Mouse (Mus musculus) cerebellum, adult 11-12 months (tissue): Measurements from ENCODE around the gene Pfdn2.

Source experiments
- DNase-seq: peaks from one replicate; pipeline ENCODE4 v3.0.0; 2022

Gene Pfdn2

DNA sequence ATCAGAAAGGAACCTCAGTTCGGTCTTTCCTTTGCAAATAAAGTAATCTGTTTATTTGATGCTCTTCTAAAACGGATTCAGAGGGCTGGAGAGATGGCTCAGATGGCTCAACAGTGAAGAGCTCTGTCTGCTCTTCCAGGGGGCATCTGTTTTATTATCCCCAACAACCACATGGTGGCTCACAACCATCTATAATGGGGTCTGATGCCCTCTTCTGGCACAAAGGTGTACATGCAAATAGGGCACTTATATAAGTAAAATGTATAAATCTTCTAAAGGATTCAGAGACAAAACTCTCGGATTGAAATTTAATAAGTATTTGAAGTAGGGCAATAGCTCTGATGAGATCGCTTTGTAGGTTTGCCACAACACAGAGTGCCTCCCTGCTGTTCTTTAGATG lies 13.0 kb downstream of the Pfdn2 start:
- DNase-seq: peak; percentile 42

DNA sequence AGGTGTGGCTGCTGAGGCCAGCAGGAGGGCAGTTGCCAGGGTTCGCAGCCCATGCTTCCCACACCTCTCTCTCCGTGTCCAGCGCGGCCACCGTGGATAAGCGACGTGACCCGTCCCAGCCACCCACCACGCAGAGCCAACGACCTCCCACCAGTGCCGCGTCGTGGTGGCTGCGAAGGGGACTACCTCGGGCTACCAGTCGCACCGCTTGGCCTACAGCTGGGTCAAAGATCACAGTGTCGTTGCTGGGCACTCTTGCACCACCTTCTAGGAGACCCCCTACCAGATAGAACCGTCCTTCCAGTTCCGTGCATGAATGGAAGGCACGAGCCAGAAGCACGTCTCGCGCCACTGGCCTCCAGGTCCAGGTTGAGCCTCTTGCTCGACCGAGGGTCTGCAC lies 14.8 kb downstream of the Pfdn2 start:
- no peak for DNase-seq

DNA sequence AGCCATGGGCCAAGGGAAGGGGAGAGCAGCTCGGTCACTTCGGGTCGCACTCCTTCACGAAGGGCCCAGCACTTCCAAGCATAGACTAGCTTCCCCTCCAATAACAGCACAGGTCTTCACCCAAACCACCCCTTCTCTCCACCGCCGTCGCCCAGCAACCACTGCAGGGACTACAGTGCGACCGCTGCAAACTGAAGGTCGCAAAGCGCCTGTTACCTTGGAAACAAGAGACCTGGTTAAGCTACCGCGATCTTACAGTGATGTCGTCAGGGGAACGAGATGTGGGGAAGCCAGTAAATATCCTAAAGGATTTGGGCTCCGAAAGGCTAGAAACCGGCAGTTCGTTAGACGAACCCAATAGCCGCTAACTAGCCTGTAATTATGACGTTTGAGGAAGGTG lies 15.2 kb downstream of the Pfdn2 start, which contains the start of gene Klhdc9:
TSS of gene Klhdc9 (minus strand) at position 143 of the 400 bp plus-strand sequence.
- peak; percentile 93 for DNase-seq

DNA sequence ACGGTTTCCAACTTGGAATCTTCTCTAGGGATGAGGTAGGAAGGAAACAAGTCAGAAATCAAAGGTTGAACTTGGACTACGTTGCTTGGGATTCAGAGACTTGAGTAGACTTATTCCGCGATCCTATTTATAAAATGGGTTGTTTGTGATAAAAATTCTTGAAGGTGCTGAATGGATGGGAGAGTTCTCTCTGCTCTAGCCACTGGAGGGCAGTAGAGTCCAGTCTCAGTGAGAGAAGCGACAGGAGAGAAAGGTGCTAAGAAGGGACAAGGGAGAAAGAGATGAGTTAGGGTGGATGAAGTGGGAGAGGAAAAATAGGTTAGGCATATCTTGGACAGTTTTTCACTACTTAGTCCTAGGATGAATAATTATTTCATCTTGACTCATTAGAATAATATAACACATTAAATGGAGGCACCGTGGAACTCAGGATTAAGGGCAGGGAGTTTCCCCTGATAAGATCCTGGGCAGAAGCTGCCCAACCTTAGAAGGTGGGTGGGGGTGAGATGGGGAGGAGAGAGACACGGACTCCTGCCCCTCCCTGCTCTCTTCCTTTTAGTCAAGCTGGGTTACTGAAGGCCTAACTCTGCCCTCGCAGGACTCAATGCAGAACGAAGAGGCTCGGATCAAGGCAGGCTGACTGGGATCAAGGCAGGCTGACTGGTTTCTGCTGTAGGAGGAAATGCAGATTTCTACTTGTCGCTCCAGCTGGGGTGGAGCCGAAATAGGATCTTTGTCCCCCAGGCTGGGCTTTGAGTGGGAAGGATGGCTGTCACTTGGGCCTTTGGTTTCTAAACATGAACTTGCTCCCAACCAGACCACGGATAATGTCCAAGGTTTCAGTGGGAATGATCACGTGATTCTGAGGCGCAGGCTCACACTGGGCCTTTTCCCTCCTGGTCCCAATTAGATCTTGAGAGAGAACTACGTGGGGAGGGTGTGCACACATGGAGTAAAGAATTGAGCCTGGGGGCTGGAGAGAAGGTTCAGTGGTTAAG lies 15.9 kb downstream of the Pfdn2 start:
- peak; percentile 80 for DNase-seq

DNA sequence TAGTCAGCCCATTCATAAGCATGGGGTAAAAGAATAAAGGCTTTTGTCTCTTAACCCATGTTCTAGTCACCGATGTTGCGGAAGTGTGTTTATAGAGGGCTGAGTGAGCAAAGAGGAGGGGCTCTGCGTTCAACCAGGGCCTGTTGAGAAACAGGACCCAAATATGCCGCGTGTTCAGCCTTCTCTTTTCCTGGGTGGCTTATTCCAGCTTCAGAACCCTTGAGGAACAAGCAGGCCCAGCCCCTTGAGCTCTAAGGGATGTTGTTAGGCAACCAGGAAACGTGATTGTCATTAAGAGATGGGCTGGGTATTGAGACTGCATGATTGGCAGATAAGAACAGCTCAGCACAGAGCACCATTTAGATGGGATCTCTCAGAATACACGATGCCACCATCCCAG lies 20.5 kb downstream of the Pfdn2 start:
- no peak for DNase-seq

DNA sequence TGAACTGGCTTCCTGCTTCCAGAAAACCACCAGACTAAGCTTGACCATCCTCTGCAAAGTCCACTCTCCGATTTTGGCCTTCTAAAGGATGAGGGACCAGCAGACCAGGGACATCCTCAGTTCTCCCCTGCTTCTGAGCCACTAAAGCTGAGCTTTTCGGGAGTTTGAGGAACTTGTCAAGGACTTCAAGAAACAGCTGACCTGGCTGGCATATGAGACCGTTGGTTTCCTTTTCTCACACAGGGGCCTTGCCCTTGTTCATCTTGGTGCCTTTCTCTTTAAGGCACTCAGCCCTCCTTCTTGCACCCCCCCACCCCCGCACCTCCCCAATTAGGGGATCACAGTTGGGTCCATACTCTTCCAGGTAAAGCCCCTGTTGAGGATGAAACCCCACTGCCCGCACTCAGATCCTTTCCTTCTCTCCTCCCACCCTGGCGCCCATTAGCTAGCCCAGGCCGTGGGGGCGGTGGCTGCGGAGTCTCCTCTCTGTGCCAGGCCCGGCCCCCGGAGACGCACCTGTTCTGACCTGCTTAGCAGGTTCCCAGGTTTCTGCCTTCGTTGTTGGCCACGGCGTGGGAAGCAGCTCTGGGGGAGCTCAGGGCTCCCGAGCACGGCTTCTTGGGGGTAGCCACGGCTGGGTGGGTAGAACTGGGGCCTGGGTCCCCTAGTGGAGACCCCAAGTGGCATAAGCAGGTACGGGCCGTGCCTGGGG lies 24.5 kb downstream of the Pfdn2 start, which contains the start of gene Nectin4:
TSS of gene Nectin4 (plus strand) at position 255 of the 712 bp plus-strand sequence.
- DNase-seq: no peak

DNA sequence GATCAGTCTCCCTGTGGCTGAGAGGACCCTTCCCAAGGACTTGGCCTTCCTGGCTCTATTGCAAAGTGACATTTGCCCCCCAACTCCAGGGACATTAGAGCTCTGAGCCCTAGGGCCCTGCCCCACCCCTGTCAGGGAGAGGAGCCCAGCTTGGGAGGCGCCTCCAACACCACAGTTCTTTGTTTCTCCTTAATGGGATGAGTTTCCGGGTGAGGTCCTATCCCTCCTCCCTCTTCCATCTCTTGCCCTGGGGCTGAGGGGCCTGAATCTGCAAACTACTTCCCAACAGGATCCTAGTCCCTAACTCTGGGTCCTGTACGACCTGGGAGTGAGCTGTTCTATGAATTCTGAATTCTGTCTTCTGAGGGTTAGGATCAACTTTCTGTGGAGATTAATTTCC lies 27.4 kb downstream of the Pfdn2 start:
- DNase-seq: no peak

DNA sequence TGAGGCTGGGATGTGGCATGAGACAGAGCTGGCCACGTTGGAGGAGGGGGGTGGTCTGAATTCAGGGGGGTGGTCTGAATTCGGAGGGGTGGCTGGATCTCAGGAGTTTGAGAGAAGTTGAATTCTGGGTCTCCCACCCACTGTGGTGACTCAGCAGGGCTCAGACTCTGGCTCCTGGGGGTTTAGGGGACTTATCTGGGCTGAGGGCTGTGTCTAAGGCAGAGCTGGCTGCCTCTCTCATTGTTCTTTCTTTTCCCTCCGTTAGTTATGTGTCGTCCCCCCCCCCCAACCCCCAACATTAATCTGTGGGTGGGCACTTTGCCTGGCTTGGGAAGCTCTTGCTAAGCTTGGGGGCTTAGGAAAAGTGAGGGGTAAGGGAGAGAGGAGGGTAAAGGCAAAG lies 28.5 kb downstream of the Pfdn2 start:
- DNase-seq: no peak

DNA sequence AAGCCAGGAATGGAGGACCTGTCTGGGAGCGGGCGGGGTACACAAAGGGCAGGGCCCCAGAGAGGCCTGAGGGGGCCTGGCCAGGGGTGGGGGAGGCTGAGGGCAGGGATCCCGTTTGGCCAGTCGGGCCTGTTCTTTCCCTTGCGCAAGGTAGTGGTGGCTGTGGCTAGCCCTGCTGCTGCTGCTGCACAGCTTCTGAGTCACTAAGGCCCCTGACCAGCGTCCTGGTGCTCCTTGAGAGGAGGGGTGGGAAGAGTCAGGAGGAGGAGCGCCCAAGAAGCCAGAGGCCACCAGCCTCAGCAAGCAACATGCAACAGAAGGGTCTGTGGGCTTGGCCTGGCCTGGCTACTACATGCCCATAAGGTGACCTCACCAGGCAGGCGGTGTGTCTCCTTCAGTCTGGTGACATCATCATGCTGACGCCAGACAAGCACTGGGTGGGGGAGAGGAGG lies 30.2 kb downstream of the Pfdn2 start:
- no peak for DNase-seq

DNA sequence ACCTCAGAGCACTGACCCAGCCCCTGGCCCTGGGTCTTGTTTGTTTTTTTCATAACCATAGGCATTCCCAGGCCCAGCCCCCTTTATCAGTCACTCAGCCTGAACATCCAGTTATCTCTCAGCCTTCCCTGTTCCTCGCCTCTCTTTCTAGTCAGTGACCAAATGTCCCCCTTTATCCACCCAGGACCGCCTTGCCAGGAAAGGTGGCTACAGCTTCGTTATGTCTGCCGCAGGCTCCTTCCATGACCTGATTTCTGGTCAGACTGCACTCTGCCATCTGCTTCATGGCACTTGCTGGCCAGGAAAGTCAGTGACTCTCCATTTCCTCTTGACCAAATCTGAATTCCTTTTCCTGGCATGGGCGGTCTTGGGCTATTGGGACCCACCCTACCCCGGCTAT lies 32.8 kb downstream of the Pfdn2 start:
- peak; percentile 77 for DNase-seq

DNA sequence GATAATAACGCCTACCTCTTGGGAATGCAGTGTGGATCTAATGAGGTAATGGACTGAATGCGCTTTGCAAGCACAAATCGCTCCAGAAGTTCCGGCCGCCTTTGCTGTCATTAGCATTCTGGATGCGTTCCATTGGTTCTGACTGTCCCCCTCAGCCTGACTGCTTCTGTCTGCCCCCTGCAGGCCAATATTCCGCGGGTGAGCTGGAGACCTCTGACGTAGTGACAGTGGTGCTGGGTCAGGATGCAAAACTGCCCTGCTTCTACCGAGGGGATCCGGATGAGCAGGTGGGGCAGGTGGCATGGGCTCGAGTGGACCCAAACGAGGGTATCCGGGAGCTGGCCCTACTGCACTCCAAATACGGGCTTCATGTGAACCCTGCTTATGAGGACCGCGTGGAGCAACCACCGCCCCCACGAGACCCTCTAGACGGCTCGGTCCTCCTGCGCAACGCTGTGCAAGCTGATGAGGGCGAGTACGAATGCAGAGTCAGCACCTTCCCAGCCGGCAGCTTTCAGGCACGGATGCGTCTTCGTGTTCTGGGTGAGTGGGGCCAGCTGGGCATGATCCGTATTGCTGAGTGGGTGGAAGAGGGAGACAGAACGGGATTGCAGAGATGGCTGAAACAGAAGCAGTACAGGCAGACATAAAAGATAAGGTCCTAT lies 34.6 kb downstream of the Pfdn2 start:
- DNase-seq: peak; percentile 88

DNA sequence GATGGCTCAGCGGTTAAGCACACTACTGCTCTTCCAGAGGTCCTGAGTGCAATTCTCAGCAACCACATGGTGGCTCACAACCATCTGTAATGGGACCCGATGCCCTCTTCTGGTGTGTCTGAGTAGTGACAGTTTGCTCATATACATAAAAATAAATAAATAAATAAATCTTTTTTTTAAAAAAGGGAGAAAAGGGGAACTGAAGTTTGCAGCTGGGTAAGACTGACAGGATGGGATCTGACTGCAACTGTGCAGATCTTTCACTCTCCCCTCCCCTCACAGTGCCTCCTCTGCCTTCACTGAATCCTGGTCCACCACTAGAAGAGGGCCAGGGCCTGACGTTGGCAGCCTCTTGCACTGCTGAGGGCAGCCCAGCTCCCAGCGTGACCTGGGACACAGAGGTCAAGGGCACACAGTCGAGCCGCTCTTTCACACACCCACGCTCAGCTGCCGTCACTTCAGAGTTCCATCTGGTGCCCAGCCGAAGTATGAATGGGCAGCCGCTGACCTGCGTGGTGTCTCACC lies 36.7 kb downstream of the Pfdn2 start:
- DNase-seq: no peak

DNA sequence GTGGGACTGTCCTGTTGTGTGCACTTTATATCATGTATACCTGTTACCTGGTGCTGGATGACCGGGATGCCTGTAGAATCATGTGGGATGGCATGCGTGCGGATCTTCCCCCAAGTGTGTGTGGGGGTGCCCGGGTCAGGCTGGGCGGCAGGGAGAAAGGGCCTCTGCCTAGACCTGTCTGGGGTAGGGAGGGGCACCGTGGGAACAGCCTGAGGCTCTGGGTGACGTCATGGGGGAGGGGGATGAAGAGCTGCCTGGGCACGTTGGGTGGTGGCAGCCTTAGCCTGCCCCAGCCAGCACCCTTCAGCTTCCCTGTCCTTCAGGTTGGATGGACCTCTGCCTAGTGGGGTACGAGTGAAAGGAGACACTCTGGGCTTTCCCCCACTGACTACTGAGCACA lies 38.9 kb downstream of the Pfdn2 start:
- no peak for DNase-seq

DNA sequence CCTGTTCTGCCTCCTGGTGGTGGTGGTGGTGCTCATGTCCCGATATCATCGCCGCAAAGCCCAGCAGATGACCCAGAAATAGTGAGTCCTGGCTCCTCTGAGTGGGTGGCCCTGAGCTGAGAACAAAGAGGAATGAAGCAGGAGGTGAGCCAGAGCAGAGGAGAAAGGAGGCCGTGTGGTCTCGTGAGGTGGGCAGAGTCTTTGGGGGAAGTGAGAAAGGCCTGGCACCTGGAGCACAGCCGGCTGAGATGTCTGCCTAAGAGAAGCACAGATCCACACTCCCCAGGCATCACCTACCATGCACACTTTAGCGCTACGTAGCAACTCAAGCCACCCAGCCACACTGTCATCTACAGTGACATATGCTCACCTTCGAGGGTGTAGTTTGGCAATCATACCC lies 39.7 kb downstream of the Pfdn2 start:
- DNase-seq: no peak

DNA sequence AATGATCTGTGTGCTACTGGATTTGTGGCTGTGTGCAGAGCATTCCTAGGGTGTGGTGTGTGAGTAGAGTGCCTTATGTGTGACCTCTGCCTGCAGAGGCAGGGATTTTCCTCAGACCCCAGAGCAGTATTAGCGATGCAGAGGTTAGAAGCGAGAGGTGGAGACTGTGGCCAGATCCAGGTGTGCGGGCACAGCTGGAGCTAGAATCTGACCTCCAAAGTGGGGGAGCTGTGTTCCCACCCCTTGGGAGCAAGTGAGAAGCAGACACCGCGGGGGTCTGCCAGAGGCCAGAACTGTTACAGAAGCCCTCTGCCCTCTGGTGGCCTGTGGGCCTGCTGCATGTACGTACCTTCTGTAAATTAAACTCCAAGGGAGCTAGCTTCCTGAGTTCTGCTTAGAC lies 41.6 kb downstream of the Pfdn2 start:
- DNase-seq: no peak

DNA sequence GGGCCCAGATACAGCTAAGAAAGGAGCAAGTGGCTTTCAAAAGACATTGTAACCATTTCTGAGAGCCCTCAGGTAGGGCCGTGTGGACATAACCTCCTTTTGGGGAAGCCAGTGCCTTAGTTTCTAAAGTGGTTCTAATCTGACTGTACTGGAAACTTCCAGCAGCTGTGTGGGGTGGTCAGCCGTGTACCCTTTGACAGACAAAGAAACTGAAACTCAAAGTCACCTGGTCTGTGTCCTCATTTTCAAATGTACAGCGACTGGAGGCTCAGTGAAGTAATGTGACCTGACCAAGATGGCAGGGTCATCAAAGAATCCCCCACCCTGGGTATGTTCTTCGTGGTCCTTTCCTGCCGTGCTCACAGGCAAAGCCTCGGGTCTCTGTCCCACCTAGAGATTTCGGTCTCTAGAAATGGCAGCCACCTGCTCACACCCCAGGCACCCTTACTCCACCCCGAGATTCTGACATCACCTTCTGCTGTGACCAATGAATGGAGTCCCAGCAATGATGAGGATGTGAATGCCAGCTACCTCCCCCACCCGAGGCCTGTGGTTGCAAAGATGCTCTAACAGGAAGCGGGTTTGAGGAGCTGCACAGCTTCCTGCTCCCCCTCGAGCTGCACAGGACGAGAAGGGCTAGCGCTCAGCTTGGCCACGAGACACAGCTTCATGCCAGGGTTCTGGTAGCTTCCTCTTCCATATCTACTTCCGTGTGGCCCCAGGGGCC lies 43.1 kb downstream of the Pfdn2 start, which contains the start of gene Arhgap30:
TSS of gene Arhgap30 (plus strand) at position 579 of the 727 bp plus-strand sequence.
- no peak for DNase-seq

DNA sequence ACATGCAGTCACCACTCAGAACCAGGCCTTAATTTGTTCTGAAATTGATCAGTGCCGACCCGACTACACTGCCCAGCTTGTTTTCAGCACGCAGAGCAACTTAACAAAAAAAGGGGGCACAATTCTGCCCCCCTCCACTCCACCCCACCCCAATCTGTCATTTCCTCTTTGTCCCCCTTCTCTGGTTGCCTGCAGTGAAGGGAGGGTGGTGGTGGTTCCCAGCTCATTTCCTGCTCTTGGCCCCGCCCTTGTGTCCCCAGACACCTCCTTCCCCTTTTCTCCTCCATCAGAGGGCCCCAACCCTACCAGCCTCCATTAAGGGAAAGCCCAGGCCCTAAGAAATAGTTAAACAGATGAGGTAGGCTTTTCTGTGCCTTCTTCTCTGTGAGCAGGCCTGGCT lies 44.6 kb downstream of the Pfdn2 start:
- DNase-seq: no peak

DNA sequence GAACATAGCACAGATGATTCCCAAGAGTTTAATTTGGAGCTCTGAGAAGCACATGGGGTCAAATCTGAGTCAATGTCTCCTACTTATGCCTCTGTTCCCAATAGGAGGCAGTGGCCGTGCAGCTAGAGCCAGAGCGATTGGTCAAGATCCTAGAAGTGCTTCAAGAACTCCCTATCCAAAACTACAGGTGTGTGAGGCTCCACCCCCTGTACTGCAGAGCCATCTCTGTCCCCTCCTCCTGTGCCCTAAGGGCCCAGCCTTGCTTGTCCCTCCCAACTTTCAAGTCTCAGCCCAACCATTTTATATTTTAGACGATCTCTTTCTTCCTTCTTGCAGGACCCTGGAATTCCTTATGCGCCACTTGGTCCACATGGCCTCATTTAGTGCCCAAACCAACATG lies 56.4 kb downstream of the Pfdn2 start:
- no peak for DNase-seq

DNA sequence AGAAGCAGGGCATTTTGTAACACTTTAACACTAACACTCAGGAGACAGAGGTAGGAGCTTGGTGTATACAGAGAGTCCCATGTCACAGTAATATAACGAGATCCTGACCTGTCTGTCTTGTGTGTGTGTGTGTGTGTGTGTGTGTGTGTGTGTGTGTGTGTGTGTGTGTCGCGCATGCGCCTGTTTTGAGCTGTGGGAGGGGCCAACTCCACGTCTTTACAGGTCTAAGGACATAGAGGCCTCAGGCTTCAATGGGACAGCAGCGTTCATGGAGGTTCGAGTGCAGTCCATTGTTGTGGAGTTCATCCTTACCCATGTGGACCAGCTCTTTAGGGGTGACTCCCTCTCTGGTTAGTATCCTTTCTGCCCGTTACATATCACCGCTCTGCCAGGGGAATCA lies 57.5 kb downstream of the Pfdn2 start:
- DNase-seq: no peak

DNA sequence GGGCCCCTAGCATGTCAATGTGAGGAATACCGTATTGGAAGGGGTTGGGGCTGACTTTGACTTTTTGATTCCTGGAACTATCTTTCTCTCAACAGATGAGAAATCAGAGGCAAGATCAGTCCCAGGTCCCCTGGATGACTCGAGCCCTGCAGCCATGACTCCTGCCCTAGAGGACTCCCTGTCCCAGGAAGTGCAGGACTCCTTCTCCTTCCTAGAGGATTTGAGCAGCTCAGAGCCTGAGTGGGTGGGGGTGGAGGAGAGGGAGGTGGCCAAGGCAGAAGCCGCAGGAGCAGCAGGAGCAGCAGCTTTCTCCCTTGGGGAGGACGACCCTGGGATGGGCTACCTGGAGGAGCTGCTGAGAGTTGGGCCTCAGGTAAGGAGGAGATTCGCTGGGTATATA lies 61.8 kb downstream of the Pfdn2 start:
- no peak for DNase-seq
